Mouse (Mus musculus): ENCODE results near the gene Dlgap1. TPM values are rescaled to one million over a fixed set of nuclear protein-coding genes. Genes with fewer than 3 reads are reported as not detected.
A peak's percentile ranks its signal among the peaks of the same experiment; 100 is the strongest.

Dlgap1 gene
- total RNA-seq (2021) (10 to 100 TPM; 27.5 to 44.8 TPM), polyA plus RNA-seq (2012; rRNA removed) (97.8 and 106 TPM in 2 replicates)
- long read RNA-seq, full-length matches to known transcripts = 7 of 17 reads
- long read RNA-seq, partial matches to known transcripts = 6 of 17 reads
- long read RNA-seq, other reads (novel, unspliced or antisense) = 4 of 17 reads

DNA sequence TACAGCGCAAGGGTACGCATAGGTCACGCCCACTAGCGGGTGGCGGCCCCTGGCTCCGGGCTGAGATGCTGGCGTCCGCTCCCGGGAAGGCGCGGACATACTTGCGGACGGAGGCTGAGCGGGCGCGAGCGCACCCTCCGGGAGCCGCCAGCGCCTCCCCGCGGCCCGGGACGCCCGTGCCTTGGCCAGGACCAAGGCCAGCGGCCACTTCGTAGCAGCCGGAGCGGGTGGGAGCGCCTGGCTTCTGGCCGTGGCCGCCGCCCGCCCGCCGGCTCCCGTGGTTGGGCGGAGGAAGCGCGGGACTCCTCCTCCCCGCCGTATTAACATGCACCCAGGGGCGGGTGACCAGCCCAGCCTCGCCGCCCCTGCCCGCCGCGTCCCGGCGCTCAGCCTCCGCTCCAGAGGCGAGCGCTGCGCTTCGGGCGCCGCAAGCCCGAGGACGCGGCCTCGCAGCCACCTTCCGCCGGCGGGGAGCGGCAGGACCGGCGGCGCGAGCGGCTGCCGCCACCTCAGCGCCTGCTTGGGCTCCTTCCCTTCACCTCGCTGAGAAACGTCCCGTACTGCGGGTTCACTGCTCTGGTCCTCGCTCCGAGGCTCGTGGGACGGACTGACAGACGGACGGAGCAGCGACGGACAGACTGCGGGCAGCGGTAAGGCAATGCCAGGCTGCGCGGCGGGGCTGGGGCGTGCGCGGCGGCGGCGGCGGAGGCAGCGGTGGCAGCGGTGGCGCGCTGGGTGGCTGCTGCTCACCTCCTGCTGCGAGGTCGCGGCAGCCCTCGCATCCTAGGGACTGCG is at the start of gene Dlgap1:
Gene Dlgap1 (plus strand): TSS at position 53 of the 795 bp plus-strand sequence.
- peak; percentile 95 for DNase-seq

GRCm38 (mm10) chr17:69954936-69955335 is 13.9 kb upstream of the Dlgap1 start:
- no peak for DNase-seq

- peak; percentile 72 for DNase-seq
These were observed 1.2 kb downstream of the Dlgap1 start for GRCm38 (mm10) chr17:69969816-69970750.

DNA sequence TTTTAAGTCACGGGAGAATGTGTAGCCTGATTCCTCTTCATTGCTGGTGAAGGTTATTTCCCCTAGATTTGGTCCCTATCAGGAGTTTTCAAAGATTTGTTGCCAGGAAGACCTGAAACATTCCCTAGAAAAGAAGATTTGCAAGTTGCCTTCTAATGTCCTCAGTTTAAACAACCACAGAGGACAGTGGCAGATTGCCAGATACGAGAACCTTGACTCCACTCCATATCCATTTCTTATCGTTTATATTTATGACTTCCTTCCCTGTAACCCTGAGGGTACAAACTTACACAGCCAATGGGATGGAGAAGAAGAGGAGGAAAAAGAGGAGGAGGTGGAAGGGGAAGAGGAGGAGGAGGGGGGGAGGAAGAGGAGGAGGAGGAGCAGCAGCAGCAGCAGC is 4.2 kb downstream of the Dlgap1 start:
- peak; percentile 76 for DNase-seq

DNA sequence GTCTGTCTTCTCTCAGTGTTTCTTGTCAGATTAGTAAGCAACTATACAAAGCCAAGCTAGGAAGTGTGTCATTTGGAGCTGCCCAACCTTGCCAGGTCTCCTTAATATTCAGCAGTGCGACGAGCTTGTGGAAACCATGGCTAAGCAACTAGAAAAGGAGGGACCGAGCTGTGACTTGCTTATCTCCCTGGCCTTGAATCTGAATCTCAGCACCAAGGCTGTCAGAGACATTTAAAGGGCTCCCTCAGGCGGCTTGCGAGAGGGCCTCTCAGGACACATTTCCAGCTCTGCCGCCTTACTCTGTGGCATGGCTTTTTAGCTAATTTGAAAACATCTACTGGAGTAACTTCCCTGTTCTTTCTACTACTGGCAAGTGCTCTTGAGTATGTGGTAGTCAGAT is 5.1 kb downstream of the Dlgap1 start:
- DNase-seq = peak; percentile 79

GRCm38 (mm10) chr17:69982236-69982923 is 13.5 kb downstream of the Dlgap1 start:
- DNase-seq = no peak

- DNase-seq = peak; percentile 48
These were observed 27.5 kb downstream of the Dlgap1 start for GRCm38 (mm10) chr17:69996406-69996805.

- DNase-seq = no peak
These were observed 33.2 kb downstream of the Dlgap1 start for GRCm38 (mm10) chr17:70002026-70002425.

- peak; percentile 11 for DNase-seq
These were observed 35.8 kb downstream of the Dlgap1 start for GRCm38 (mm10) chr17:70004628-70005027.

- DNase-seq = peak; percentile 30
These were observed 38.7 kb downstream of the Dlgap1 start for GRCm38 (mm10) chr17:70007607-70008006.

GRCm38 (mm10) chr17:70016511-70016910 is 47.6 kb downstream of the Dlgap1 start:
- no peak for DNase-seq

DNA sequence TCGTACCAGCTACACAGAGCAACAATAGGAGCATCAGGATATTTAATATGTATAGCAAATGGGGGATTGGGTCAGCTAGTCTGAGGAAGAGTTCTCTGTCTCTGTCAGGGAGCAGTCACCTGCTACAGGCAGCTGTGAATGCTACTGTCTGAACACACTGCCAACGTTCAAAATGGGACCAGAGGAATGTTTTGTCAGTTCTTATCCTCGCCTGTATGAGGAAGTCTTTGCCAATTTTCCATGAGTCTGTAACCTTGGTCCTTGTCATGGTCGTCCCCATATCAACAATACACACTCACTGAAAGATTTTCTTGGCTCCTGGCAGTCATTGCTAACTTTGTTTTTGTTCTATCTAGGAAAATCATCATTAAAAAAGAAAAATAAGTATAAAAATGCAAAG is 51.5 kb downstream of the Dlgap1 start:
- peak; percentile 50 for DNase-seq

GRCm38 (mm10) chr17:70022618-70023017 is 53.7 kb downstream of the Dlgap1 start:
- no peak for DNase-seq

DNA sequence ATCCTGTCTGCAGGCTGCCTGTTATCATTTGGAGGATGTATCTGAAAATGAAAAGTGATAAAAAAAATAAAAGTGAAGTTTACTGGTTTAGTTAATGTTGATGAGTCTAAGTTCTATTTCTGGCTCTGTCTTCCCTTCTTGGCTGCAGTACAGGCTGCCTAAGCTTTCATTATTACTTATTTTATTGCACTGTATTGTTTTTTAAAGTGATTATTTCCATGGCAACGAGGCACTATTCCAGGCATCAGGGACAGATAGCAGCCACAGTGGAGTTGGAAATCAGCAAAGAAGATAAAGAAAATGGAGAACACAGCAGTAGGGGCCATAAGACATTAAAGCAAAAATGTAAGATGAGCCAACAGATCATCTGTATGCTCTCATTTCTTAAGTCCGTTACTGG is 66.0 kb downstream of the Dlgap1 start:
- DNase-seq = peak; percentile 22

- no peak for DNase-seq
These were observed 72.0 kb downstream of the Dlgap1 start for GRCm38 (mm10) chr17:70040751-70041430.

- no peak for DNase-seq
These were observed 99.4 kb downstream of the Dlgap1 start for GRCm38 (mm10) chr17:70068281-70068680.

- no peak for DNase-seq
These were observed 103.2 kb downstream of the Dlgap1 start for GRCm38 (mm10) chr17:70072066-70072465.

DNA sequence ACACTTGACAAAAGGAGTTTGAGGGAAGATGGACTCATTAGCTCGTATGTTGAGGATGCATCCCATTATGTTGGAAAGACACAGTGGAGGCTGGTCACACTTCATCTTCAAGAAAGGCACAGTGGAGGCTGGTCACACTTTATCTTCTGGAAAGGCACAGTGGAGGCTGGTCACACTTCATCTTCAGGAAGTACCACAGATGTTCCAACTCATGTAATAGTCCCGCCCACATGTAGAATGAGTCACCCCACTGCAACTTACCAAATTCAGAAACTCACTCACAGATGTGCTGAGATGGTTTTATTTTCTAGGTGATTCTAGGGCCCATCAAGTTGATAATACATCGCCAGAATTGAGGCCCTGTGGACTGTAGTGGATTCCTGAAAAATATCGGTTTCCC is 119.3 kb downstream of the Dlgap1 start:
- no peak for DNase-seq

GRCm38 (mm10) chr17:70090737-70091136 is 121.9 kb downstream of the Dlgap1 start:
- no peak for DNase-seq

DNA sequence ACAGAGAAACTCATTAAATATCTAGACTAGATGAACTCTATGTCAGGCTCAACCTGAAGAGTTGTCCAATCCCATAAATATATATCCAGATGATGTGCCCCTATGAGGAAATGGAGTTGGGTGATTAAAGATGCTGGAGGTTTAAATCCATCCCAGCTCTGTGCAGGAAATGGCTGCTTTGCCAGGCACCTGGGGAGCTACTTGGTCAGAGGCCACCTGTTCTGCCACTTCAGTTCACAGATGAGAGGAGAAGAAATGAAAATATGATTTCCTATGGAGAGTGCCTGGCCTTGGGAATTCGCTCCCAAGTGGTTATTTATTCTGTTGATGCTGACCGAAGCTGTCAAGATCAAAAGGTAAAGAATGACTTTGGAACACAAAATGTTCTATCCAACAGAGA is 160.3 kb downstream of the Dlgap1 start:
- DNase-seq = no peak

DNA sequence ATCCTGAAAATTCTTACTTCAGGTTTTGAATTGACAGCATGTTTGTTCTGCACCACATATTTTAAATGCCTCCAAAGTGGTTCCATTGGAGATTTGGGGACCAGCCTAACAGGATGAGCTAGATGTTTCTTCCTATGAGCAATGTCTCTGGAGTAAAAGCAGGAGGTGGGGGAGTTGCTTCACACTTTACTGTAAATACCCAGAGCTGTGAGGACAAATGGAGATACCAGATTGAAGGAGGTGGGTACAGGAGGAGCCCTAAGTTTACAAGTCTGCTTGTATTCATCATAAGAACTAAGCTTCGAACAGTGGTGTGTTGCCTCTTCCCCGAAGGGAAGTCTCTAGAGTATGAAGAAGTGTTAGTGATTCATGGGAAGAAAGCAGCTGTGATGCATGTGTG is 201.0 kb downstream of the Dlgap1 start:
- DNase-seq = no peak

Data from adrenal gland, adult 2 months (tissue).